Mouse (Mus musculus): Measurements from ENCODE around the gene Rint1.

- TF ChIP-seq GATA1 (IDR thresholded peaks at IDR 0.05; ENCODE audit: low read length) (no peak), TAL1 (IDR thresholded peaks at IDR 0.05; ENCODE audit: low read length) (no peak)
These were observed 28.9 kb upstream of the Rint1 start for GRCm38 (mm10) chr5:23758633-23759032.

All from erythroblast, embryonic 14.5 days (primary cell).